Mouse (Mus musculus) lung, postnatal 14 days (tissue): ENCODE results near the gene Plaa.
"Not testable (repeated sequence)": the region's sequence is repeated elsewhere in the genome, so short reads cannot be mapped to it uniquely, and the experiment has no call there.

Experiments used
- DNase-seq: peaks from one replicate; pipeline ENCODE4 v3.0.0; 2021

The Plaa gene

GRCm38 (mm10) chr4:94603031-94603629 lies at the start of gene Plaa:
TSS of gene Plaa (minus strand) at chr4:94603244.
- DNase-seq = peak; percentile 90

GRCm38 (mm10) chr4:94650426-94651175 lies 47.6 kb upstream of the Plaa start:
- DNase-seq = not testable (repeated sequence)

GRCm38 (mm10) chr4:94649920-94650319 lies 46.9 kb upstream of the Plaa start, which contains the start of gene Lrrc19:
TSS of gene Lrrc19 (minus strand) at chr4:94650144.
- DNase-seq = no peak

GRCm38 (mm10) chr4:94643141-94643540 lies 40.1 kb upstream of the Plaa start:
- no peak for DNase-seq

GRCm38 (mm10) chr4:94620077-94620476 lies 17.0 kb upstream of the Plaa start:
- DNase-seq = no peak

GRCm38 (mm10) chr4:94614627-94615006 lies 11.6 kb upstream of the Plaa start:
- no peak for DNase-seq

GRCm38 (mm10) chr4:94613972-94614626 lies 11.1 kb upstream of the Plaa start, which contains the start of gene Ift74:
TSS of gene Ift74 (plus strand) at chr4:94614491.
- DNase-seq = peak; percentile 95

- no peak for DNase-seq
These were observed 7.3 kb upstream of the Plaa start for GRCm38 (mm10) chr4:94610339-94610738.

- DNase-seq = no peak
These were observed 2.5 kb upstream of the Plaa start for GRCm38 (mm10) chr4:94605591-94605990.

- no peak for DNase-seq
These were observed 1.5 kb upstream of the Plaa start for GRCm38 (mm10) chr4:94604452-94605019.

- DNase-seq = no peak
These were observed 481 bp downstream of the Plaa start for GRCm38 (mm10) chr4:94602496-94603030.

- no peak for DNase-seq
These were observed 1.6 kb downstream of the Plaa start for GRCm38 (mm10) chr4:94601395-94601794.

GRCm38 (mm10) chr4:94592709-94593108 lies 10.3 kb downstream of the Plaa start:
- no peak for DNase-seq

GRCm38 (mm10) chr4:94591765-94592381 lies 11.2 kb downstream of the Plaa start:
- DNase-seq = no peak

GRCm38 (mm10) chr4:94572677-94573076 lies 30.4 kb downstream of the Plaa start:
- no peak for DNase-seq

- DNase-seq = no peak
These were observed 38.7 kb downstream of the Plaa start for GRCm38 (mm10) chr4:94564297-94564696.

GRCm38 (mm10) chr4:94561954-94562648 lies 40.9 kb downstream of the Plaa start:
- DNase-seq = no peak

GRCm38 (mm10) chr4:94560316-94560715 lies 42.7 kb downstream of the Plaa start:
- DNase-seq = no peak

GRCm38 (mm10) chr4:94559266-94559665 lies 43.8 kb downstream of the Plaa start:
- no peak for DNase-seq

GRCm38 (mm10) chr4:94557145-94557544 lies 45.9 kb downstream of the Plaa start:
- DNase-seq = no peak

- peak; percentile 96 for DNase-seq
These were observed 46.6 kb downstream of the Plaa start, which contains the start of the genes Gm10306 and Caap1 for GRCm38 (mm10) chr4:94556265-94557054. TSS of gene Gm10306 (plus strand) at chr4:94556546. TSS of gene Caap1 (minus strand) at chr4:94556796.
